Mouse (Mus musculus) Muller cell, postnatal 12 days (primary cell): Measurements from ENCODE around the gene Gm10447.

ENCODE experiments used
- DNase-seq: peaks from one replicate; pipeline ENCODE4 v3.0.0-alpha.2; 2015; ENCODE audit errors: inconsistent ontology term

Gm10447 gene

GRCm38 (mm10) chr11:53479171-53479782 lies 22.4 kb upstream of the Gm10447 start:
- no peak for DNase-seq

- DNase-seq = no peak
Measured at GRCm38 (mm10) chr11:53478383-53479170, 21.7 kb upstream of the Gm10447 start.

GRCm38 (mm10) chr11:53477833-53478232 lies 20.9 kb upstream of the Gm10447 start:
- no peak for DNase-seq

- DNase-seq = no peak
Measured at GRCm38 (mm10) chr11:53475620-53476019, 18.7 kb upstream of the Gm10447 start.

- no peak for DNase-seq
Measured at GRCm38 (mm10) chr11:53472709-53473108, 15.8 kb upstream of the Gm10447 start.

GRCm38 (mm10) chr11:53469968-53470695 lies 13.2 kb upstream of the Gm10447 start, which contains the start of gene Gm9837:
Gene Gm9837, minus strand, starts transcription at chr11:53470479.
- DNase-seq = peak; percentile 92

- no peak for DNase-seq
Measured at GRCm38 (mm10) chr11:53469294-53469967, 12.5 kb upstream of the Gm10447 start.

- DNase-seq = peak; percentile 61
Measured at GRCm38 (mm10) chr11:53466231-53466971, 9.5 kb upstream of the Gm10447 start.

- DNase-seq = no peak
Measured at GRCm38 (mm10) chr11:53463551-53464424, 6.9 kb upstream of the Gm10447 start.

GRCm38 (mm10) chr11:53461727-53462126 lies 4.8 kb upstream of the Gm10447 start:
- DNase-seq = no peak

- peak; percentile 48 for DNase-seq
Measured at GRCm38 (mm10) chr11:53460192-53460591, 3.3 kb upstream of the Gm10447 start.

GRCm38 (mm10) chr11:53458996-53459395 lies 2.1 kb upstream of the Gm10447 start:
- no peak for DNase-seq

GRCm38 (mm10) chr11:53457372-53457954 lies 553 bp upstream of the Gm10447 start:
- DNase-seq = no peak

- DNase-seq = no peak
Measured at GRCm38 (mm10) chr11:53453031-53453430, 3.9 kb downstream of the Gm10447 start.

- no peak for DNase-seq
Measured at GRCm38 (mm10) chr11:53452396-53452795, 4.5 kb downstream of the Gm10447 start.

- no peak for DNase-seq
Measured at GRCm38 (mm10) chr11:53451361-53451760, 5.5 kb downstream of the Gm10447 start.

- DNase-seq = no peak
Measured at GRCm38 (mm10) chr11:53450070-53450705, 6.7 kb downstream of the Gm10447 start.

GRCm38 (mm10) chr11:53448529-53448928 lies 8.4 kb downstream of the Gm10447 start:
- DNase-seq = no peak

GRCm38 (mm10) chr11:53447996-53448395 lies 8.9 kb downstream of the Gm10447 start:
- DNase-seq = no peak
